Mouse (Mus musculus): ENCODE results near the gene Ces1g. TPM values are rescaled to one million over a fixed set of nuclear protein-coding genes. Genes with fewer than 3 reads are reported as not detected.

The Ces1g gene
- 0.34 and 6.1 TPM in 2 replicates for total RNA-seq (2021)
- long read RNA-seq, experiment 1, partial matches to known transcripts, result 0 of 1 reads
- long read RNA-seq, experiment 1, other reads (novel, unspliced or antisense), result 0 of 1 reads
- long read RNA-seq, experiment 2, partial matches to known transcripts, result 2 of 4 reads
- long read RNA-seq, experiment 2, other reads (novel, unspliced or antisense), result 2 of 4 reads

- no peak for DNase-seq
These were observed at the start of gene Ces1g for GRCm38 (mm10) chr8:93337207-93337606. TSS of gene Ces1g (minus strand) at chr8:93337308.

- DNase-seq, result no peak
These were observed 42.5 kb upstream of the Ces1g start, which contains the start of gene Ces1h for GRCm38 (mm10) chr8:93379625-93380024. TSS of gene Ces1h (minus strand) at chr8:93379725.

GRCm38 (mm10) chr8:93369481-93369880, 32.4 kb upstream of the Ces1g start:
- no peak for DNase-seq

- peak; percentile 6 for DNase-seq
These were observed 23.0 kb upstream of the Ces1g start for GRCm38 (mm10) chr8:93360113-93360512.

GRCm38 (mm10) chr8:93339531-93339930, 2.4 kb upstream of the Ces1g start:
- DNase-seq, result no peak

- peak; percentile 39 for DNase-seq
These were observed 4.4 kb downstream of the Ces1g start for GRCm38 (mm10) chr8:93332703-93333102.

- DNase-seq, result no peak
These were observed 6.0 kb downstream of the Ces1g start for GRCm38 (mm10) chr8:93331151-93331550.

GRCm38 (mm10) chr8:93325123-93325522, 12.0 kb downstream of the Ces1g start:
- no peak for DNase-seq

- no peak for DNase-seq
These were observed 20.1 kb downstream of the Ces1g start for GRCm38 (mm10) chr8:93317031-93317430.

- DNase-seq, result no peak
These were observed 21.6 kb downstream of the Ces1g start for GRCm38 (mm10) chr8:93315557-93315956.

GRCm38 (mm10) chr8:93283896-93284295, 53.2 kb downstream of the Ces1g start:
- DNase-seq, result no peak

- DNase-seq, result peak; percentile 33
These were observed 54.8 kb downstream of the Ces1g start for GRCm38 (mm10) chr8:93282349-93282748.

GRCm38 (mm10) chr8:93279556-93279955, 57.6 kb downstream of the Ces1g start, which contains the start of gene Ces1f:
TSS of gene Ces1f (minus strand) at chr8:93279747.
- peak; percentile 11 for DNase-seq

GRCm38 (mm10) chr8:93278176-93278805, 58.8 kb downstream of the Ces1g start:
- no peak for DNase-seq

GRCm38 (mm10) chr8:93274609-93275008, 62.5 kb downstream of the Ces1g start:
- no peak for DNase-seq

GRCm38 (mm10) chr8:93273321-93273720, 63.8 kb downstream of the Ces1g start:
- peak; percentile 12 for DNase-seq

- peak; percentile 44 for DNase-seq
These were observed 64.4 kb downstream of the Ces1g start for GRCm38 (mm10) chr8:93272686-93273085.

GRCm38 (mm10) chr8:93261436-93261835, 75.7 kb downstream of the Ces1g start:
- DNase-seq, result peak; percentile 26

GRCm38 (mm10) chr8:93252400-93252925, 84.6 kb downstream of the Ces1g start:
- DNase-seq, result no peak

Measured in adrenal gland, postnatal 14 days (tissue).